Mouse (Mus musculus): ENCODE measurements at regions not wholly inside any gene's neighbourhood (a gene's known extent, or its start where the extent isn't known, plus 50 kb on each side); places are given as distances from the start of the nearest gene placed in this dataset.
"Not testable (repeated sequence)": the region's sequence is repeated elsewhere in the genome, so short reads cannot be mapped to it uniquely, and the experiment has no call there.

DNA sequence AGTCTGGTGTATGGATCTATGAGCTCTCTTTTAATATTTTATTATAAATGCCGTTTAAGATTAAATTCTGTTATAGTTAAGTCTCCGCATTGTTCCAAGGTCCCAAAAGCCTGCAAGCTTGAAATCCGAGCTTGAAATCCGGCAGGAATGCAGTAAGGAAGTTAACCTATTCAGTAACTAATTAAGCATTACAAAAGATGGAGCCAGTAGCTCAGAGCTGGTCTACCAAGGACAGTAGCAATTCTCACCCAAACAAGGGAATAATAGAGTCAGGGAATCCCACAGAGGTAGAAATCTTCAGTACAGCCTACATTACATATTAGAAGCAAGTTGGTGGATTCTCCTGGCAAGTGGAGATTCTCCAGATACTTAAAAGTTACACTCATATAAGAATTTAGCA is 325.0 kb downstream of the Phf3 start:
- DNase-seq, result not testable (repeated sequence)

DNA sequence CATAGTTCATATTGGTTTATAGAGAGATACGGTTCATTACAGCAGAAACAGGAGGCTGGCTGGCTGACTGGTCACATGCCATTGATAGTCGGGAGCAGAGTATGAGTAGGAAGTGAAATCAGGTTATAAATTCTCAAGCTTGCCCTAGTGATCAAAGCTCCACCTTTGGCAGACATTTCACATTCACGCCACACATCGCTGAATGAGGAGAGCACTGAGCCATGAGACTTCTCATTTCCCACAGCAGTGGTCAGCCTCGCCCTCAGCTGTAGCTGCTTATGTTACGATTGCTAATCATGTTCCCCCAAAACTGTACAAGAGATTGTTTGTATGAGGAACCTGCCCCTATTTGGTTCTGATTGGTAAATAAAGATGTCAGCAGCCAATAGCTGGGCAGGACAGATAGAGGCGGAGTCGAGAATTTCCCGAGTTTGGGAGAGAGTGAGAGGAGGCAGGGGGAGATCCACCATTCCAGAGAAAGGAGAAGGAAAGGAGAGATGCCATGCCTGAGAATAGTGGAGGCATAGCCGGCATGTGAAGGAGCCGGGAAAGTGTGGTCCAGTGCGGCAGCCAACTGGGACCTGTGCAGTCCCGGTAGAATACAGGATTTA is 333.5 kb downstream of the Phf3 start:
- DNase-seq, result no peak

DNA sequence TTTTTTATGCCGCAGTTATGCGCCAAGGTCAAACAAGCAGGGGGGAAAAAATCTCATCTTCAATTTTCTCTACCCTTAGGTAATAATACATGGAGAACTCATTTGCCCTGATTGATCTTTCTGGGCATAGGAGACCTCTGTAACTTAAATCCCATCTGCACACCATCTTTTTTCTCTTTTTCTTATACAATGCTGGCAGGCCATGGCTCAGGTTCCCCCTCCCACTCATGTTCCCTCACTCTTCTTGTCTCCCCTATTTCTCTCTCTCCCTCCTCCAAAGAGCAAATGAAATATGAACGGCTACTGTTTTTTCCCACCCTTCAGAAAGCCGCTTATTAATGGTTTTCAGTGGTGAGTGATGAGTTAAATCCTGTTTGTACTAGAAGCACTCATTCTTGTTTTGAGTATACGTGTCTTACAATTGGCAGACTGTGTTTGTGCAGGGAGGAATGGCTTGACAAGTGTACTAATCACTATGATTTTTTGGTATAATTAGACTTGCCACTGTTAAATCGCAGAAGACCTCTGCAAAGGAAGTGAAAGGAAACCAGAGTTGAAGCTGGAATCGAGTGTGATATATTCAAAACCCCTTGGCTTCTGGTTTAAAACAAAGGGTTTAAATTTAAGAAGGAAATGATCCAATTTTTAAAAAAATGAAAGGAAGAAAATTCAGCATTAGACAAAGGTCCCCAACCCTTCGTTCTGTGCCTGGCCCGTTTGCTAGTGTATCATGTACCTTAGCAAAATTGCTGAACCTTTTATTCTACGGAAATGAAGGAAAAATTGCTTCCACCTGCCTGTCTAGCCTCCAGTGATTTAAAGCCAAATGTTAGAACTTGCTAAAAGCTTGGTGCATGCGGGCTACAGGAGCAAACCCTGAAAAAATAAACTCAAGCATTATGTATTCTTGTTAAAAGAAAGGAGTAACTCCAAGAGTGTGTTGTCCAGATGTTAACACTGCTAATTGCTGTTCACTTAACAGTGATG is 336.4 kb downstream of the Phf3 start:
- DNase-seq, result no peak

DNA sequence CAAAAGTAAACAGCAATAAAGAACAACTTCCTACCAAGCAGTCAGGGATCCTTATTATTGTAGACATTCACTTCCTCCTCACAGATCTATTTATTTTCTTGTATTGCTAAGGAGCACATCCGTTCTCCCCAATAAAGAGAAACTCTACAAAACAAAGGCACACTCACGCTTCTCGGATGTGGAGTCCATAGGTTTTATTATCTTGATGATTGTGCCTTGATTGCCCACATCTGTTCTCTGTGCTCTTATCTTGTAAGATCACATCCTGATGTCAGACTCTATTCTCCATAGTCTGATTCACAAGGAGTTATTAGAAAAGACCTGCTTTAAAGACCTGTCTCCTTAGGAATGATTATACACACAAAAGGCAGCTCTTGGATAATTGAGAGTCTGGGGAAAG is 356.4 kb downstream of the Phf3 start:
- DNase-seq, result no peak

DNA sequence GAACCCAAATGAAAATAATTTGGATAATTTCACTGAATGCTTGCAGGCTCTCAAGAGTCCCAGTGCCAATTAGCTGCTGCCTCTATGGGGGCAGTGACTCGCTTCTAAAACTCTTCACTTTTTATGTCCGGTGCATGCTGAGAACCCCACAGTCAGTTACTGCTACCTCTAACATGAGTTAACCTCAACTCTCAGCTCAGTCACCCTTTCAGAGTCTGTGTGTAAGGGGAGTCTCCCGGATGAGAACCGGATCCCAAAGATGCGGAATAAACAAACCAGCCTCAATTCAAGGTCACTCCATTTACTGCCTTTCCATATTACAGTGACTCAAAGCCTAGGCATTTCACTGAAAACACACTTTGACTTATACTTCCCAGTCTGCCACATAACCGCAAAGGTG is 357.9 kb downstream of the Phf3 start:
- DNase-seq, result no peak

DNA sequence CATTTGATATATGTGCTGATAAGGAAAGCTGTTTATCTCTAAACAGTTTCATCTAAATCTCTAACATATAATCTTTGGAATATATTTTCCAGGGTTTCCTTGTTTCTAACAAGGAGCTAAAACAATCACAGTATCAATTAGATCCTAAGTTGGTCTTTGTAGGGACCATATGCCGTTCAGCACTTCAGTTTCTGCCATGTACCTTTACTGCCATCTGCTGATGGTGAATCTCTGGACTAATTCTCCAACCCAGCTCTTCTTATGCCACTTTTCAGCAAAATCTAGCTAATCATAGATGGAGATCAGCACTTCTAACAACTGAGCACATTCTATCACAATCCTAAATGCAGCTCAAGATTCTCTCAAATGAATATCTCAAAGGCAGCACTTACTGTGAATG is 370.5 kb downstream of the Phf3 start:
- peak; percentile 2 for DNase-seq

DNA sequence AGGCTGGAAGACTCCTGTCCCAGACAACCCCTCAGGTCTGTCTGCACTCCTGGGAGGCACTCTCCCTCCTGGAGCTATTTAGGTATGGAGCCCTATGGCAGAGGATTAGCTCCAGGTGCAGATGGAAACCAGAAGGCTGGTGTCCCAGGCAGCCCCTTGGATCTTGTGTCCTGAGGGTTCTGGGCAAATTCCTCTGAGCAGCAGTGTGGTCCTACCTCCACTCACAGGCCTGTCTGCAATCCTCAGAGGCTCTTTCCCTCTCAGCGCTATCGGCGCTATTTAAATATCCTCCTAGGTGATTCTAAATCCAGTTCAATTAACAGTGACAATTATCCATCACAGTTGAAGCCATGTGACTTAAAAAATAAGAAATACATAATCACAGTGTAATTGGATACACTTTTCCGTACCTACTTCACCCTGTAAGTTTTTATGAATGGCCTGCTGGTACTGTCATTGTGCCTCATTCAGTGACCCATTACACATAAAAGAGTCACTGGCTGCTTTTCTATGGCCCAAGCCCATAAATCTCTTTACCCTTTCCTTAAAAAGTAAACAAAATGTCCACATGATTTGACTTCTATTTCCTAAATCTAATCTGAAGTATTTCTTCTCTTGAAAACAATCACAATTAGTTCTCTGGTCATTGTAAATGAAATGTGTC is 413.3 kb downstream of the Phf3 start:
- DNase-seq, result no peak

DNA sequence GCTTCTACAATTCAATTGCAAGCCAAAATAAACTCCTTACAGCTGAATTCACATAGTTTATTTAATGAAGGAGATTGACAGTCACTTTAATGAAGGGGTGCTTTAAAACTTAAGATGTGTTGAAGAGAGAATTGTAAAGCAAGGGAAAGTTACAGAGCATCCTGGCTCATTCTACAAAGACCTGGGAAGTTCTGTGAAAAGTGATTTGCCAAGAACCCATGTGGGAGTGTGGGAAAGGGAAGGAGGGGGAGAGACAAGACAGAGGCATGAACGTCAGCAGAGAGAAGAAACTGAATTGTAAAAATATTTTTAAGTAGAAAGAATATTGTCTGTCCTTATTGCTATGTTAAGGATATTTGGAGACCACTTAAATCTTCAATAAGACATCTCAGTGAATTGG is 435.8 kb downstream of the Phf3 start:
- no peak for DNase-seq

DNA sequence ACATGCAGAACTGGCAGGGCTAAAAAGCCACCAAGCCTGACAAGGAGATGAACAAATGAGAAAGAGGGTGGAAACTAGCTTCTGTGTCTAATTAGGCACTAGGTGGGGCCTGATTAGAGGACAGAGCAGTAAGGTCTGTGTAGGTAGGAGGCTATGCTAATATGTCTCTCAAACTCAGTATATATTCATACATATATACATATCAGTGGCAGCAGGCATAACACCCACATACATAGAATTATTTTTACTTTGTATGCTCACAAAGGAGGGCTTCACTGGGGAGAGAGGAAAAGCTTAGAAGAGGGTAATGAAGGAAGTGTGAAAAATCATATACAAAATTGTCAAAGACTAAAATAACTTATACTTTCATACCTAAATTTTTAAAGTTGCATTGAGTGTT is 457.1 kb downstream of the Phf3 start:
- no peak for DNase-seq

DNA sequence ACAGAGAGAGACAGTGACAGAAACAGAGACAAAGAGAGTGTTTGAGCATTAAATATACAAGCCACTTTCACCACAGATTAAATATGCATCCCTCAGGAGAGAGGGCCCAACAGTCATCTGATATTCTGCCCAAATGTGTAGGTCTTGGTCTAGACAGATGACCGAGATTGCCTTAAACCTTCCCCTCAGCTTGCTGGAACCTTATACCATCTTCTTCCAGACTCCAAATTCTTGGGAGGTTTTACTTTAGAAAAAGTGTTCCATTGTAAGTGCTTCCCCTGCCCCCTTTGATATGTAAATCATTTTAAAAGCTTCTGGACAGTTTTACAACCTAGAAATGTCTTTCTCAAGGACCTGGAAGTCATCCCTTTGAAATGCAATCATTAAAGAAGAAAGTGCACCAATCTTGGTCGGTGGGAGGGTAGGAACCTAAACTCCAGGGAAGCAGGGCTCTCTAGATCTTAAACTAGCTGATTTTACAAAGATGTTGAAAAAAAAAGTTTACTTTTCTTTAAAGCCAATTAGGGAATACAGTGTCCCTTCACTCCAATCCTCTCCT is 458.8 kb downstream of the Phf3 start:
- no peak for DNase-seq

Measured in adrenal gland, postnatal 10 days (tissue).